Mouse (Mus musculus) liver, embryonic 14.5 days (tissue): Measurements from ENCODE around the gene Stambp. TPM values are rescaled to one million over a fixed set of nuclear protein-coding genes. Genes with fewer than 3 reads are reported as not detected.

Source experiments
- ATAC-seq: fragments of 200-750 bp; cut with Nextera tagmentation; 2 replicates; pipeline ENCODE4 v1.8.0; 2017; ENCODE audit warnings: moderate number of reproducible peaks, mild to moderate bottlenecking, moderate library complexity; ENCODE audit not compliant: insufficient read depth
- DNase-seq, 3 experiments: peaks; one replicate each; pipeline ENCODE4 v3.0.0-alpha.2; 2012 to 2013; ENCODE audit warnings: low read depth in 3 of 3, low spot score in 3 of 3
- H3K27ac ChIP-seq: fragments of 300-500 bp; sonication (generic); 2 replicates; pipeline ENCODE4 v1.5.1; 2014; ENCODE audit warnings: moderate library complexity, mild to moderate bottlenecking, control low read depth, inconsistent platforms
- H3K27me3 ChIP-seq: fragments of 300-500 bp; sonication (generic); 2 replicates; pipeline ENCODE4 v1.6.1; 2014; ENCODE audit warnings: mild to moderate bottlenecking, low read length, moderate library complexity; ENCODE audit not compliant: control insufficient read depth, insufficient read depth
- H3K36me3 ChIP-seq: fragments of 300-500 bp; sonication (generic); replicated peaks from 2 replicates; pipeline ENCODE4 v1.6.1; 2014; ENCODE audit warnings: low read depth; ENCODE audit not compliant: control insufficient read depth, insufficient read depth
- H3K4me1 ChIP-seq, 2 experiments: fragments of 200-500 bp in 1 of 2; fragments of 300-500 bp in 1 of 2; sonication (generic) in 1 of 2; replicated peaks; 2 replicates each; pipeline ENCODE4 v1.6.1; 2012 to 2014; ENCODE audit warnings: antibody characterized with exemption in 1 of 2, inconsistent platforms in 1 of 2, low read length in 1 of 2; ENCODE audit not compliant: control insufficient read depth in 2 of 2, insufficient read depth in 2 of 2
- H3K4me2 ChIP-seq: fragments of 300-500 bp; sonication (generic); 2 replicates; pipeline ENCODE4 v1.6.1; 2014; ENCODE audit warnings: low read depth, mild to moderate bottlenecking, control low read depth, moderate library complexity
- H3K4me3 ChIP-seq, 2 experiments: fragments of 200-500 bp in 1 of 2; fragments of 300-500 bp in 1 of 2; sonication (generic) in 1 of 2; 2 replicates each; pipeline ENCODE4 v1.5.1; 2012 to 2014; ENCODE audit warnings: low read depth in 2 of 2, low read length in 2 of 2, mild to moderate bottlenecking in 2 of 2, control low read depth in 1 of 2, inconsistent platforms in 1 of 2, moderate library complexity in 1 of 2; ENCODE audit not compliant: insufficient read depth in 1 of 2
- H3K9ac ChIP-seq: fragments of 300-500 bp; sonication (generic); replicated peaks from 2 replicates; pipeline ENCODE4 v1.6.1; 2014; ENCODE audit warnings: mild to moderate bottlenecking, control low read depth, moderate library complexity
- H3K9me3 ChIP-seq: fragments of 300-500 bp; sonication (generic); 2 replicates; pipeline ENCODE4 v1.6.1; 2016; ENCODE audit warnings: low read length, mixed read lengths; ENCODE audit not compliant: control insufficient read depth
- CTCF ChIP-seq: IDR thresholded peaks from 2 replicates; pipeline ENCODE4 v1.5.1; 2016; ENCODE audit warnings: antibody characterized with exemption, low read depth, control low read depth
- EP300 ChIP-seq: IDR thresholded peaks from 2 replicates; pipeline ENCODE4 v1.6.1; 2016; ENCODE audit warnings: antibody characterized with exemption, low read depth
- whole genome bisulfite sequencing: fragments of 180-500 bp; shearing (Covaris S2); extraction: QIAGEN DNeasy Blood & Tissue Kit; methylation state at CpG from one replicate; pipeline ENCODE4 v1.1.7; 2014; ENCODE audit not compliant: insufficient replicate concordance; 5-methylcytosine and 5-hydroxymethylcytosine counted together
- polyA plus RNA-seq, 2 experiments: library from polyadenylated mRNA; depleted of rRNA in 1 of 2; stranded (reverse) in 1 of 2; unstranded in 1 of 2; fragments of >200 nt; fragmentation: Nextera tagmentation in 1 of 2; extraction: Ambion mirVana in 1 of 2; gene quantifications; 2 replicates each; pipeline versions ENCODE4 v1.2.1 to v1.2.3; 2012 to 2014

The Stambp gene
- polyA plus RNA-seq, 2 experiments: 6.2 to 9.9 TPM

- no peak for TF ChIP-seq CTCF
- no peak for TF ChIP-seq EP300
- H3K9ac ChIP-seq: peak overlapping the region; percentile 80
- H3K4me3 ChIP-seq: peak overlapping the region; percentile 87 to 92
- peak; percentile 94 for ATAC-seq
- no peaks in the 10 kb centered on the region for H3K36me3 ChIP-seq
- no peaks in the 10 kb centered on the region for H3K9me3 ChIP-seq
- peak overlapping the region; percentile 76 for H3K4me2 ChIP-seq
- peaks cover 6 to 13% of the 10 kb centered on the region in 2 experiments for H3K4me1 ChIP-seq
- WGBS: 6% methylated on average over 37 of the region's 37 CpGs
- peak overlapping the region; percentile 16; the same call in 1 of the 2 replicates for H3K27ac ChIP-seq
- DNase-seq: peak; percentile 82 to 87 (median 85)
- H3K27me3 ChIP-seq: no peaks in the 10 kb centered on the region; the same call in 1 of the 2 replicates
Measured at GRCm38 (mm10) chr6:83571840-83572667, 475 bp downstream of the Stambp start.

- Histone ChIP-seq H3K4me2 (no peak overlapping the region), H3K4me3 (no peak overlapping the region), H3K27me3 (no peaks in the 10 kb centered on the region), H3K27ac (no peak overlapping the region), H3K9me3 (no peaks in the 10 kb centered on the region), H3K36me3 (no peaks in the 10 kb centered on the region), H3K9ac (no peak overlapping the region), H3K4me1 (peaks cover 6 to 13% of the 10 kb centered on the region in 2 experiments)
- 62% methylated on average over 20 of the region's 20 CpGs for WGBS
- ATAC-seq (no peak), DNase-seq (no peak)
- TF ChIP-seq CTCF: peak; percentile 33; the same call in 1 of the 2 replicates
- no peak for TF ChIP-seq EP300
Measured at GRCm38 (mm10) chr6:83568901-83569862, 3.3 kb downstream of the Stambp start.

- H3K9ac ChIP-seq: no peak overlapping the region
- no peak overlapping the region for H3K4me3 ChIP-seq
- no peaks in the 10 kb centered on the region for H3K27me3 ChIP-seq
- TF ChIP-seq EP300: no peak
- no peak for TF ChIP-seq CTCF
- ATAC-seq: no peak
- no peak overlapping the region for H3K27ac ChIP-seq
- WGBS: 62% methylated on average over 6 of the region's 6 CpGs
- H3K4me2 ChIP-seq: no peak overlapping the region
- DNase-seq: no peak
- no peaks in the 10 kb centered on the region for H3K4me1 ChIP-seq
- H3K36me3 ChIP-seq: no peaks in the 10 kb centered on the region
- H3K9me3 ChIP-seq: no peaks in the 10 kb centered on the region
Measured at GRCm38 (mm10) chr6:83555972-83556371, 16.6 kb downstream of the Stambp start.

- no peaks in the 10 kb centered on the region for H3K4me1 ChIP-seq
- H3K27ac ChIP-seq: no peak overlapping the region
- H3K27me3 ChIP-seq: no peaks in the 10 kb centered on the region
- DNase-seq: no peak
- no peak overlapping the region for H3K9ac ChIP-seq
- H3K4me3 ChIP-seq: no peak overlapping the region
- WGBS: 67% methylated on average over 5 of the region's 5 CpGs
- H3K4me2 ChIP-seq: no peak overlapping the region
- ATAC-seq: no peak
- no peaks in the 10 kb centered on the region for H3K36me3 ChIP-seq
- no peak for TF ChIP-seq CTCF
- no peak for TF ChIP-seq EP300
- no peaks in the 10 kb centered on the region for H3K9me3 ChIP-seq
Measured at GRCm38 (mm10) chr6:83548346-83548745, 24.2 kb downstream of the Stambp start.
